Mouse (Mus musculus) R1 (cell line): ENCODE measurements at regions not wholly inside any gene's neighbourhood (a gene's known extent, or its start where the extent isn't known, plus 50 kb on each side); places are given as distances from the start of the nearest gene placed in this dataset.

Experiments
- DNase-seq: peaks from one replicate; pipeline ENCODE4 v3.0.0-alpha.2; 2018; ENCODE audit warnings: low read depth, low spot score

GRCm38 (mm10) chr8:34380615-34381014 lies 269.1 kb upstream of the Gm10131 start:
- DNase-seq: no peak

- no peak for DNase-seq
Observed at GRCm38 (mm10) chr8:34377154-34377553, 265.6 kb upstream of the Gm10131 start.

GRCm38 (mm10) chr8:34374242-34374641 lies 262.7 kb upstream of the Gm10131 start:
- no peak for DNase-seq

- no peak for DNase-seq
Observed at GRCm38 (mm10) chr8:34372666-34372980, 261.1 kb upstream of the Gm10131 start.

- DNase-seq: peak; percentile 21
Observed at GRCm38 (mm10) chr8:34371973-34372665, 260.6 kb upstream of the Gm10131 start.

GRCm38 (mm10) chr8:34371391-34371790 lies 259.9 kb upstream of the Gm10131 start:
- no peak for DNase-seq

GRCm38 (mm10) chr8:34368556-34368955 lies 257.0 kb upstream of the Gm10131 start:
- DNase-seq: no peak

- peak; percentile 5 for DNase-seq
Observed at GRCm38 (mm10) chr8:34364446-34365035, 253.0 kb upstream of the Gm10131 start.

GRCm38 (mm10) chr8:34363679-34364078 lies 252.1 kb upstream of the Gm10131 start:
- DNase-seq: peak; percentile 25

GRCm38 (mm10) chr8:34363131-34363530 lies 251.6 kb upstream of the Gm10131 start:
- peak; percentile 30 for DNase-seq

GRCm38 (mm10) chr8:34361377-34361776 lies 249.8 kb upstream of the Gm10131 start:
- no peak for DNase-seq

GRCm38 (mm10) chr8:34359776-34360175 lies 248.2 kb upstream of the Gm10131 start:
- DNase-seq: no peak

- no peak for DNase-seq
Observed at GRCm38 (mm10) chr8:34355059-34355458, 243.5 kb upstream of the Gm10131 start.

GRCm38 (mm10) chr8:34353140-34353855 lies 241.8 kb upstream of the Gm10131 start:
- DNase-seq: no peak

- DNase-seq: no peak
Observed at GRCm38 (mm10) chr8:34334851-34335250, 223.3 kb upstream of the Gm10131 start.

GRCm38 (mm10) chr8:34331673-34332072 lies 220.1 kb upstream of the Gm10131 start:
- no peak for DNase-seq

GRCm38 (mm10) chr8:34326614-34326965 lies 215.1 kb upstream of the Gm10131 start:
- no peak for DNase-seq

- peak; percentile 62 for DNase-seq
Observed at GRCm38 (mm10) chr8:34325841-34326613, 214.5 kb upstream of the Gm10131 start.

GRCm38 (mm10) chr8:34320158-34320587 lies 208.6 kb upstream of the Gm10131 start:
- peak; percentile 42 for DNase-seq

- no peak for DNase-seq
Observed at GRCm38 (mm10) chr8:34319719-34320118, 208.2 kb upstream of the Gm10131 start.

- DNase-seq: no peak
Observed at GRCm38 (mm10) chr8:34315233-34315632, 203.7 kb upstream of the Gm10131 start.
